Mouse (Mus musculus): ENCODE results near the gene Trim47. TPM values are rescaled to one million over a fixed set of nuclear protein-coding genes. Genes with fewer than 3 reads are reported as not detected.
"Not testable (repeated sequence)": the region's sequence is repeated elsewhere in the genome, so short reads cannot be mapped to it uniquely, and the experiment has no call there.

Gene Trim47
- polyA plus RNA-seq, 1 experiment from 2014 or later = 4.3 TPM

- H3K36me3 ChIP-seq = no peaks in the 10 kb centered on the region
- H3K9me3 ChIP-seq = peaks cover 4% of the 10 kb centered on the region
- 83% methylated on average over 7 of the region's 7 CpGs for WGBS
- H3K27me3 ChIP-seq (ENCODE audit: insufficient read depth, poor library complexity, severe bottlenecking) = peaks cover 19% of the 10 kb centered on the region
- no peak for DNase-seq (ENCODE audit: low spot score)
- peak overlapping the region; percentile 83 for H3K27ac ChIP-seq
- H3K4me3 ChIP-seq = no peak overlapping the region
- H3K4me1 ChIP-seq (replicated peaks) = peaks cover 47% of the 10 kb centered on the region
Observed at GRCm38 (mm10) chr11:116100839-116101238, 26.2 kb downstream of the Trim47 start.

GRCm38 (mm10) chr11:116100385-116100784 is 26.6 kb downstream of the Trim47 start:
- H3K27ac ChIP-seq = peak overlapping the region; percentile 83; the same call in 1 of the 2 replicates
- peaks cover 14% of the 10 kb centered on the region for H3K27me3 ChIP-seq (ENCODE audit: insufficient read depth, poor library complexity, severe bottlenecking)
- H3K4me1 ChIP-seq (replicated peaks) = peaks cover 43% of the 10 kb centered on the region
- H3K36me3 ChIP-seq = no peaks in the 10 kb centered on the region
- WGBS = 86% methylated on average over 6 of the region's 6 CpGs
- peaks cover 4% of the 10 kb centered on the region for H3K9me3 ChIP-seq
- H3K4me3 ChIP-seq = no peak overlapping the region
- DNase-seq (ENCODE audit: low spot score) = no peak

- DNase-seq (ENCODE audit: low spot score) = no peak
- Histone ChIP-seq H3K9me3 (peaks cover 4% of the 10 kb centered on the region), H3K36me3 (no peaks in the 10 kb centered on the region), H3K4me1 (replicated peaks) (peaks cover 36% of the 10 kb centered on the region), H3K4me3 (no peak overlapping the region), H3K27me3 (ENCODE audit: insufficient read depth, poor library complexity, severe bottlenecking) (0 out of 2 replicates have a peak, but pooled peaks cover 8% of the 10 kb centered on the region), H3K27ac (no peak overlapping the region)
- WGBS = 86% methylated on average over 6 of the region's 6 CpGs
Observed at GRCm38 (mm10) chr11:116099462-116099861, 27.5 kb downstream of the Trim47 start.

GRCm38 (mm10) chr11:116098711-116099460 is 28.1 kb downstream of the Trim47 start:
- Histone ChIP-seq H3K36me3 (no peaks in the 10 kb centered on the region), H3K27me3 (ENCODE audit: insufficient read depth, poor library complexity, severe bottlenecking) (0 out of 2 replicates have a peak, but pooled peaks cover 6% of the 10 kb centered on the region), H3K4me1 (replicated peaks) (peaks cover 33% of the 10 kb centered on the region), H3K9me3 (peaks cover 4% of the 10 kb centered on the region), H3K27ac (no peak overlapping the region), H3K4me3 (no peak overlapping the region)
- 79% methylated on average over 14 of the region's 14 CpGs for WGBS
- no peak for DNase-seq (ENCODE audit: low spot score)

- Histone ChIP-seq H3K27ac (no peak overlapping the region), H3K9me3 (peaks cover 4% of the 10 kb centered on the region), H3K4me1 (replicated peaks) (peaks cover 15% of the 10 kb centered on the region), H3K36me3 (no peaks in the 10 kb centered on the region), H3K4me3 (no peak overlapping the region), H3K27me3 (ENCODE audit: insufficient read depth, poor library complexity, severe bottlenecking) (0 out of 2 replicates have a peak, but pooled peaks cover 4% of the 10 kb centered on the region)
- no peak for DNase-seq (ENCODE audit: low spot score)
- 92% methylated on average over 5 of the region's 5 CpGs for WGBS
Observed at GRCm38 (mm10) chr11:116096213-116097108, 30.5 kb downstream of the Trim47 start.

GRCm38 (mm10) chr11:116095573-116095972 is 31.4 kb downstream of the Trim47 start:
- 75% methylated on average over 3 of the region's 3 CpGs for WGBS
- H3K36me3 ChIP-seq = no peaks in the 10 kb centered on the region
- peaks cover 11% of the 10 kb centered on the region; the same call in 1 of the 2 replicates for H3K4me1 ChIP-seq (replicated peaks)
- H3K4me3 ChIP-seq = no peak overlapping the region
- H3K9me3 ChIP-seq = peaks cover 4% of the 10 kb centered on the region
- no peak overlapping the region for H3K27ac ChIP-seq
- no peak for DNase-seq (ENCODE audit: low spot score)
- 0 out of 2 replicates have a peak, but pooled peaks cover 4% of the 10 kb centered on the region for H3K27me3 ChIP-seq (ENCODE audit: insufficient read depth, poor library complexity, severe bottlenecking)

- H3K9me3 ChIP-seq = peaks cover 4% of the 10 kb centered on the region
- no peak overlapping the region for H3K27ac ChIP-seq
- 62% methylated on average over 16 of the region's 16 CpGs for WGBS
- H3K4me1 ChIP-seq (replicated peaks) = 0 out of 2 replicates have a peak, but pooled peaks cover 6% of the 10 kb centered on the region
- DNase-seq (ENCODE audit: low spot score) = no peak
- H3K36me3 ChIP-seq = no peaks in the 10 kb centered on the region
- no peak overlapping the region for H3K4me3 ChIP-seq
- no peaks in the 10 kb centered on the region for H3K27me3 ChIP-seq (ENCODE audit: insufficient read depth, poor library complexity, severe bottlenecking)
Observed at GRCm38 (mm10) chr11:116093771-116094565, 33.0 kb downstream of the Trim47 start.

- H3K27me3 ChIP-seq (ENCODE audit: insufficient read depth, poor library complexity, severe bottlenecking); H3K27ac ChIP-seq: not testable (repeated sequence)
- WGBS = 90% methylated on average over 6 of the region's 6 CpGs
Observed at GRCm38 (mm10) chr11:116092959-116093358, 34.1 kb downstream of the Trim47 start.

GRCm38 (mm10) chr11:116091591-116091990 is 35.4 kb downstream of the Trim47 start:
- peaks cover 13% of the 10 kb centered on the region for H3K4me1 ChIP-seq (replicated peaks)
- H3K27ac ChIP-seq = peak overlapping the region; percentile 31; the same call in 1 of the 2 replicates
- H3K4me3 ChIP-seq = no peak overlapping the region
- no peaks in the 10 kb centered on the region for H3K27me3 ChIP-seq (ENCODE audit: insufficient read depth, poor library complexity, severe bottlenecking)
- no peak for DNase-seq (ENCODE audit: low spot score)
- 82% methylated on average over 6 of the region's 6 CpGs for WGBS
- no peaks in the 10 kb centered on the region for H3K36me3 ChIP-seq
- H3K9me3 ChIP-seq = peaks cover under 1% of the 10 kb centered on the region; the same call in 1 of the 2 replicates

More at GRCm38 (mm10) chr11:116092959-116093358, 34.1 kb downstream of the Trim47 start:
- not testable (repeated sequence) for DNase-seq (ENCODE audit: low spot score); H3K4me3 ChIP-seq; H3K36me3 ChIP-seq; H3K9me3 ChIP-seq; H3K4me1 ChIP-seq (replicated peaks)

- 92% methylated on average over 6 of the region's 6 CpGs for WGBS
- Histone ChIP-seq H3K27ac (no peak overlapping the region), H3K9me3 (no peaks in the 10 kb centered on the region), H3K4me1 (replicated peaks) (peaks cover 27% of the 10 kb centered on the region), H3K27me3 (ENCODE audit: insufficient read depth, poor library complexity, severe bottlenecking) (no peaks in the 10 kb centered on the region), H3K36me3 (peaks cover 4% of the 10 kb centered on the region; the same call in 1 of the 2 replicates), H3K4me3 (no peak overlapping the region)
- DNase-seq (ENCODE audit: low spot score) = no peak
Observed at GRCm38 (mm10) chr11:116089545-116089944, 37.5 kb downstream of the Trim47 start.

- no peak overlapping the region for H3K27ac ChIP-seq
- 87% methylated on average over 11 of the region's 11 CpGs for WGBS
- H3K9me3 ChIP-seq = no peaks in the 10 kb centered on the region
- no peak overlapping the region for H3K4me3 ChIP-seq
- no peak for DNase-seq (ENCODE audit: low spot score)
- peaks cover 28% of the 10 kb centered on the region for H3K4me1 ChIP-seq (replicated peaks)
- peaks cover 10% of the 10 kb centered on the region for H3K36me3 ChIP-seq
- H3K27me3 ChIP-seq (ENCODE audit: insufficient read depth, poor library complexity, severe bottlenecking) = no peaks in the 10 kb centered on the region
Observed at GRCm38 (mm10) chr11:116088741-116089394, 38.1 kb downstream of the Trim47 start.

GRCm38 (mm10) chr11:116088188-116088587 is 38.8 kb downstream of the Trim47 start:
- H3K36me3 ChIP-seq = peaks cover 17% of the 10 kb centered on the region
- DNase-seq (ENCODE audit: low spot score) = no peak
- no peaks in the 10 kb centered on the region for H3K9me3 ChIP-seq
- H3K27ac ChIP-seq = no peak overlapping the region
- peaks cover 26% of the 10 kb centered on the region for H3K4me1 ChIP-seq (replicated peaks)
- no peaks in the 10 kb centered on the region for H3K27me3 ChIP-seq (ENCODE audit: insufficient read depth, poor library complexity, severe bottlenecking)
- H3K4me3 ChIP-seq = no peak overlapping the region; the same call in 1 of the 2 replicates
- 87% methylated on average over 8 of the region's 8 CpGs for WGBS

Measured in hindbrain, embryonic 10.5 days (tissue).